Mouse (Mus musculus) MEL (cell line): ENCODE results near the gene Rnf185.
A peak's percentile ranks its signal among the peaks of the same experiment; 100 is the strongest.

ENCODE experiments used
- CTCF ChIP-seq, 3 experiments: IDR thresholded peaks in 2 of 3; conservative IDR thresholded peaks in 1 of 3; 2 replicates each; pipeline ENCODE4 v1.5.1; 2011 to 2012; ENCODE audit warnings: low read length in 3 of 3, low read depth in 2 of 3, mild to moderate bottlenecking in 2 of 3, improper control_type of control experiment in 1 of 3, inconsistent platforms in 1 of 3, mixed read lengths in 1 of 3, moderate library complexity in 1 of 3; ENCODE audit not compliant: control insufficient read depth in 1 of 3, insufficient read depth in 1 of 3, poor library complexity in 1 of 3, severe bottlenecking in 1 of 3
- MAFK ChIP-seq: IDR thresholded peaks from 2 replicates; pipeline ENCODE4 v1.6.1; 2011; ENCODE audit warnings: low read depth, mild to moderate bottlenecking, low read length, improper control_type of control experiment, borderline replicate concordance
- TBP ChIP-seq: IDR thresholded peaks from 2 replicates; pipeline ENCODE4 v1.8.0; 2011; ENCODE audit warnings: low read depth, low read length, improper control_type of control experiment

GRCm38 (mm10) chr11:3403024-3403423 lies 49.1 kb downstream of the Rnf185 start:
- peak; percentile 69 for TF ChIP-seq TBP
- no peak for TF ChIP-seq MAFK
- peak in 1 of 3 experiments; percentile 19; a peak in 1 of 6 replicates for TF ChIP-seq CTCF (IDR thresholded peaks at IDR 0.05 in 2 of 3, conservative IDR thresholded peaks at IDR 0.05 in 1 of 3; ENCODE audit: control insufficient read depth in 1 of 3, insufficient read depth in 1 of 3, low read depth in 2 of 3, low read length in 3 of 3, poor library complexity in 1 of 3, severe bottlenecking in 1 of 3)
